Mouse (Mus musculus) thymus, adult 2 months (tissue): ENCODE results near the gene Cdk5r1.

ENCODE experiments used
- CTCF ChIP-seq: fragments of 200-500 bp; IDR thresholded peaks from 2 replicates; pipeline ENCODE4 v1.5.1; 2012; ENCODE audit warnings: mild to moderate bottlenecking, control low read depth, low read length, moderate library complexity, borderline replicate concordance; ENCODE audit not compliant: control insufficient read depth, poor library complexity, insufficient read depth; ENCODE audit errors: extremely low read depth
- POLR2A ChIP-seq: fragments of 200-500 bp; IDR thresholded peaks from 2 replicates; pipeline ENCODE4 v1.6.1; 2012; ENCODE audit warnings: mild to moderate bottlenecking, low read length, control low read depth, moderate library complexity; ENCODE audit not compliant: control insufficient read depth, poor library complexity, insufficient read depth; ENCODE audit errors: extremely low read depth

GRCm38 (mm10) chr11:80513796-80514195, 37.0 kb downstream of the Cdk5r1 start:
- TF ChIP-seq CTCF (no peak), POLR2A (no peak)
